Mouse (Mus musculus): ENCODE measurements around the gene Olfr1338.
"Not testable (repeated sequence)": the region's sequence is repeated elsewhere in the genome, so short reads cannot be mapped to it uniquely, and the experiment has no call there.

The Olfr1338 gene

GRCm38 (mm10) chr4:118758637-118759036 is at the start of gene Olfr1338:
Gene Olfr1338, minus strand, starts transcription at chr4:118758737.
- DNase-seq = no peak

- DNase-seq = not testable (repeated sequence)
Observed at GRCm38 (mm10) chr4:118792796-118793195, 34.3 kb upstream of the Olfr1338 start.

GRCm38 (mm10) chr4:118782486-118782885 is 23.9 kb upstream of the Olfr1338 start, which contains the start of gene Olfr1337:
Gene Olfr1337, minus strand, starts transcription at chr4:118782586.
- no peak for DNase-seq

GRCm38 (mm10) chr4:118741881-118742280 is 16.7 kb downstream of the Olfr1338 start:
- DNase-seq = no peak

GRCm38 (mm10) chr4:118740988-118741698 is 17.4 kb downstream of the Olfr1338 start:
- DNase-seq = no peak

- no peak for DNase-seq
Observed at GRCm38 (mm10) chr4:118739574-118739973, 19.0 kb downstream of the Olfr1338 start.

GRCm38 (mm10) chr4:118731875-118732274 is 26.7 kb downstream of the Olfr1338 start, which contains the start of gene Olfr1339:
Gene Olfr1339, plus strand, starts transcription at chr4:118732175.
- DNase-seq = no peak

- peak; percentile 9 for DNase-seq
Observed at GRCm38 (mm10) chr4:118721742-118722483, 36.6 kb downstream of the Olfr1338 start.

GRCm38 (mm10) chr4:118719838-118720237 is 38.7 kb downstream of the Olfr1338 start, which contains the start of gene Olfr1340:
Gene Olfr1340, plus strand, starts transcription at chr4:118720138.
- no peak for DNase-seq

GRCm38 (mm10) chr4:118711656-118712055 is 46.9 kb downstream of the Olfr1338 start:
- no peak for DNase-seq

- DNase-seq = no peak
Observed at GRCm38 (mm10) chr4:118708086-118708485, 50.5 kb downstream of the Olfr1338 start.

GRCm38 (mm10) chr4:118703223-118703622 is 55.3 kb downstream of the Olfr1338 start, which contains the start of gene Olfr1341:
Gene Olfr1341, plus strand, starts transcription at chr4:118703523.
- DNase-seq = no peak
